Mouse (Mus musculus) regulatory T cell (primary cell): ENCODE data around the gene Pafah2.

Experiments used
- in situ Hi-C: fragments of 300-600 bp; cut with MboI, MseI; formaldehyde crosslinking; loops from one replicate; pipeline ENCODE4 v1.15.1; 2025; ENCODE audit warnings: high pct_unique_total_duplicates

Gene Pafah2

DNA sequence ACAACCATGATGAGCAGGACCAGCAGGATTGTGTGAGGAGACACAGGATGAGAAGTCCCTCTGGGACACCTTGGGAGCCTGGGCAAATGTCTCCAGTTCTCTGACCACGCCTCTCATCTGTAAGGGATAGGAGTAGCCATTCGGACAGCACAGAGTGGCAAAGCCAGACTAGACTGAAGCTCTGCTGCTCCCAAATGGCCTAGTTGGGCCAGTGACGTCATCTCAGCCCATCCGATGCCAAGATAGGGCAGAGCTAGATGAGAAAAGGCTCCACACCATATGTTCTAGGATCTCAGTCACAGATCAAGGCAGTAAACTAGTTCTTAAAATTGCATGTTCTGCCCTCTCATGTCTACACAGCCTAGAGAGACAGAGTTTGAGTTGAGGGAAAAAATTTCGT is 62.7 kb downstream of the Pafah2 start:
- in situ Hi-C loops, result no loop called here

GRCm38 (mm10) chr4:134460277-134460676 is 64.2 kb downstream of the Pafah2 start:
- in situ Hi-C loops, result no loop called here

DNA sequence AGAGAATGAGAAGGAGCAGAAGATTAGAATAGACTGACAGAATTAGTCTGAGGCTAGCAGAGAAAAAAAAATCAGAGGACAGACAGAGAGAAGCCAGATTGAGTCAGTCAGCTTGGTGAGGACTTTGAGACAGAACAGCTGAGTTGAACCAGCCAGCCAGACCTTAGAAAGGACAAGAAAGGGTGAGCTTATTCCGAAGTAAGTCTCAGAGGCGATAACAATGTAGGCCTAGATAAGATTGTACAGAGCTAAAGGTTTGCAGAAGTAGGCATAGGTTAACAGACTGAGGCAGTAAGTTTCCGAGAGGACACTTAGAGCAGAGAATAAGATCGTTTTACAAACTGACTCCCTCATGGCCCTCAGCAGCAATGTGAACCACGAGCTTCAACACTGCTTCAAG is 65.1 kb downstream of the Pafah2 start:
- in situ Hi-C loops, result no loop called here

GRCm38 (mm10) chr4:134465789-134466188 is 69.7 kb downstream of the Pafah2 start:
- in situ Hi-C loops, result no loop called here

- in situ Hi-C loops, result no loop called here
Observed at GRCm38 (mm10) chr4:134466381-134467262, 70.5 kb downstream of the Pafah2 start.

DNA sequence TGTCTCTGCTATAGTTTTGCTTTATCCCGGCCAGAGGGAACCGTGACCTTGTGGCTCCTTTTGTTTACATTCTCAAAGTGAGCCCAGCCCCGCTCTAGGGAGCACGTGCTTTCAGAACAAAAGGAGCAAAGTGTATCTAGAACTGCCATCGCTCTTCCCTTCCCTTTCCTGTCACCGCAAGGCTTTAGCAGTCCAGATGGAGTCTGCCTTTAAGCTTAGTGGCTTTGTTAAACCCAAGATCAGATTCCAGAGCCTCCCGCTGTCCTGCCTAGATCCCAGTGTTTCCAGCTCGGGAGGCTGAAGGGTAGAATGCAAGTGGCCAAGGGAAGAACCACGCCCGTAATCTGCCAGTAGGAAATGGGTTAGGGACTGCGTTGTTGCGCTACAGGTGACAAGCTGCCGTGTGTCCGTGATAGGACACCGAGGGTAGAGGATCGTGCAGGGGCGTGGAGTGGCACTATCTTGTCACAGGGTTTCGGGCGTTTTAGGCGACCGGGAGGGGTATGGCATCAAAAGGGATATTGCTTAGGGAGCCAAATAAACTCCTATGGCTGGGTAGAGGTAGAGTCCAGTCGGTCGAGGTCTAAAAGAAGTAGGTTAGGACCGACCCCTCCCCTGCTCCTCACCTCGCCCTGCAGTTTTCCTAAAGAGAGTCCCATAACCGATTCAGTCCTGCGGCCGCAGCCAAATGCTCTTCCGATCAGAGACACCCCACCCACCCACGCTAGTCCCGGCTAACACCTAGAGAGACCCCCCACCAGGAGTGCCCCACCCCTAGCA is 71.5 kb downstream of the Pafah2 start:
- in situ Hi-C loops, result no loop called here

DNA sequence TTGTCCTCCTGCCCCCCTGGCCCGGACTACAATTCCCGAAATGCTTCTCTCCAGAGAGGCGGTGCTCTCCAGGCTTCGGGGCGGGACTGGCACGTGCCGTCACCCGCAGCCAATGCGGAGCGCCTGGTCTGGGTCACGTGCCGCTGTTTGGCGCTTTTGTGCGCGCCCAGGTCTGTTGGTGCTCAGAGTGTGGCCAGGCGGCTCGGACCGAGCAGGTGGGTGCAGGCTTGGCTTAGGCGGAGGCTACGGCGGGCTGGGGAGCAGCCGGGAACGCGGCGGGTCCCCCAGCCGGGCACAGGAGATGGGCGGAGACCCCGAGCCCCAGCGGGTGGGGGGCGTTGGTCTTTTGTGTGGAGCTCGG is 72.1 kb downstream of the Pafah2 start, which contains the start of gene Stmn1:
Gene Stmn1 (plus strand): TSS at position 106 of the 361 bp plus-strand sequence.
- in situ Hi-C loops, result no loop called here

GRCm38 (mm10) chr4:134468578-134469266 is 72.6 kb downstream of the Pafah2 start:
- in situ Hi-C loops, result no loop called here

GRCm38 (mm10) chr4:134469341-134469796 is 73.2 kb downstream of the Pafah2 start:
- in situ Hi-C loops, result no loop called here

DNA sequence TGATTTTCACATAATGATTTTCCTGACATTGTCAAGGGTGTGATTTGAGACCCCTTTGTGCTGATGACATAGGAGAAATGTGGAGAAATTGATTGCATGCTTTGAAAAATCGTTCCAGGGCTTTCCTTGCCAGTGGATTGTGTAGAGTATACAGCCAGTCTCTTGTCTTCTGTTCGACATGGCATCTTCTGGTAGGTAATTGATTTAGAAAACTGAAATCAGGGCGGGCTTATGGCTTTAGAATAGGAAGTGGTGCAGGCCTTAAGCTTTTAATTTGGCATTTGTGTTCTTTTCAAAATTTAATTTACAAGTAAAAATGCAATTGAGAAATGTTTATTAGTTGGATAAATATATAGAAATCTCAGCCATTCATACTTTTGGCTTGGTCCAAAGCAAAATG is 73.9 kb downstream of the Pafah2 start:
- in situ Hi-C loops, result no loop called here

GRCm38 (mm10) chr4:134471469-134471868 is 75.3 kb downstream of the Pafah2 start:
- in situ Hi-C loops, result no loop called here

- in situ Hi-C loops, result no loop called here
Observed at GRCm38 (mm10) chr4:134473764-134474163, 77.6 kb downstream of the Pafah2 start.

DNA sequence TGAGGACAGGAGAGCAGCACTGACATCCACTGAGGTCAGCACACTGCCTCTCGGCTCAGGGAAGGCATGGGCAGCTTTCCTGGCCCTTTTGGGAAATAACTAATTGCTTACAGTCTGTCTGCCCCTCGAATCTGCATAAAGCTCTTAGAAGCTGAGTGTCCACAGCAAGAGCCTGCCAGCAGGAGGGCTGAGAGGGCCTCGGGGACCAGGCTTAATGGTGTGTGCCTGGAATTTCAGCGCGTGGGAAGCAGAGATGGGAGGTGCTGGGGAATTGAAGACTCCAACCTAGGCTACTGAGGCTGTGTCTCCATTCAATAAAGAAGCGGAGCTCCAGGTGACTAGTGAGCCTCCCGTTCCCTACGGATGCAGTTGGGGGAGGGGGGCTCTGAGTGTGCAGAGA is 78.1 kb downstream of the Pafah2 start:
- in situ Hi-C loops, result no loop called here

GRCm38 (mm10) chr4:134476899-134477298 is 80.8 kb downstream of the Pafah2 start:
- in situ Hi-C loops, result no loop called here
